Mouse (Mus musculus): ENCODE data around the gene Def8. TPM values are rescaled to one million over a fixed set of nuclear protein-coding genes. Genes with fewer than 3 reads are reported as not detected.

Gene Def8
- total and polyA plus RNA-seq, 2 experiments from 2014 or later = 35.0 to 41.4 TPM

GRCm38 (mm10) chr8:123387041-123387440 is 36.3 kb upstream of the Def8 start:
- no peak for TF ChIP-seq CTCF (IDR thresholded peaks at IDR 0.05; ENCODE audit: low read depth)
- no peak overlapping the region for H3K9ac ChIP-seq
- no peak for ATAC-seq
- peaks cover 91% of the 10 kb centered on the region for H3K36me3 ChIP-seq (ENCODE audit: insufficient read depth)
- no peaks in the 10 kb centered on the region for H3K9me3 ChIP-seq (ENCODE audit: low read length)
- DNase-seq = no peak
- H3K27me3 ChIP-seq (ENCODE audit: insufficient read depth, low read length) = no peaks in the 10 kb centered on the region
- no peak overlapping the region for H3K4me3 ChIP-seq (ENCODE audit: low read depth, low read length)
- no peaks in the 10 kb centered on the region for H3K4me1 ChIP-seq (ENCODE audit: insufficient read depth)
- H3K27ac ChIP-seq (ENCODE audit: low read depth, low read length) = no peak overlapping the region
- no peak overlapping the region for H3K4me2 ChIP-seq (ENCODE audit: low read depth)
- WGBS = 87% methylated on average over 3 of the region's 3 CpGs

GRCm38 (mm10) chr8:123387801-123388200 is 35.5 kb upstream of the Def8 start:
- H3K9ac ChIP-seq = no peak overlapping the region
- ATAC-seq = no peak
- no peaks in the 10 kb centered on the region for H3K4me1 ChIP-seq (ENCODE audit: insufficient read depth)
- H3K36me3 ChIP-seq (ENCODE audit: insufficient read depth) = peaks cover 93% of the 10 kb centered on the region
- H3K27ac ChIP-seq (ENCODE audit: low read depth, low read length) = no peak overlapping the region
- TF ChIP-seq CTCF (IDR thresholded peaks at IDR 0.05; ENCODE audit: low read depth) = no peak
- no peaks in the 10 kb centered on the region for H3K9me3 ChIP-seq (ENCODE audit: low read length)
- WGBS = 94% methylated on average over 8 of the region's 8 CpGs
- no peaks in the 10 kb centered on the region for H3K27me3 ChIP-seq (ENCODE audit: insufficient read depth, low read length)
- DNase-seq = no peak
- no peak overlapping the region for H3K4me3 ChIP-seq (ENCODE audit: low read depth, low read length)
- no peak overlapping the region for H3K4me2 ChIP-seq (ENCODE audit: low read depth)

GRCm38 (mm10) chr8:123389026-123389425 is 34.3 kb upstream of the Def8 start:
- DNase-seq (no peak), ATAC-seq (no peak)
- H3K4me2 ChIP-seq (ENCODE audit: low read depth) = no peak overlapping the region
- no peak for TF ChIP-seq CTCF (IDR thresholded peaks at IDR 0.05; ENCODE audit: low read depth)
- H3K9ac ChIP-seq = no peak overlapping the region
- no peaks in the 10 kb centered on the region for H3K4me1 ChIP-seq (ENCODE audit: insufficient read depth)
- H3K27ac ChIP-seq (ENCODE audit: low read depth, low read length) = no peak overlapping the region
- H3K4me3 ChIP-seq (ENCODE audit: low read depth, low read length) = no peak overlapping the region
- H3K27me3 ChIP-seq (ENCODE audit: insufficient read depth, low read length) = no peaks in the 10 kb centered on the region
- peaks cover 93% of the 10 kb centered on the region for H3K36me3 ChIP-seq (ENCODE audit: insufficient read depth)
- WGBS = 92% methylated on average over 7 of the region's 7 CpGs
- H3K9me3 ChIP-seq (ENCODE audit: low read length) = no peaks in the 10 kb centered on the region

GRCm38 (mm10) chr8:123398308-123398707 is 25.0 kb upstream of the Def8 start:
- no peak overlapping the region for H3K4me2 ChIP-seq (ENCODE audit: low read depth)
- no peak overlapping the region for H3K27ac ChIP-seq (ENCODE audit: low read depth, low read length)
- no peak for TF ChIP-seq CTCF (IDR thresholded peaks at IDR 0.05; ENCODE audit: low read depth)
- H3K4me3 ChIP-seq (ENCODE audit: low read depth, low read length) = no peak overlapping the region
- no peaks in the 10 kb centered on the region for H3K4me1 ChIP-seq (ENCODE audit: insufficient read depth)
- no peaks in the 10 kb centered on the region for H3K9me3 ChIP-seq (ENCODE audit: low read length)
- no peaks in the 10 kb centered on the region for H3K27me3 ChIP-seq (ENCODE audit: insufficient read depth, low read length)
- H3K9ac ChIP-seq = no peak overlapping the region
- WGBS = 95% methylated on average over 13 of the region's 13 CpGs
- peaks cover 99% of the 10 kb centered on the region for H3K36me3 ChIP-seq (ENCODE audit: insufficient read depth)
- DNase-seq = no peak
- no peak for ATAC-seq

GRCm38 (mm10) chr8:123401936-123402335 is 21.4 kb upstream of the Def8 start:
- Histone ChIP-seq H3K4me1 (ENCODE audit: insufficient read depth) (no peaks in the 10 kb centered on the region), H3K36me3 (ENCODE audit: insufficient read depth) (peaks cover 67% of the 10 kb centered on the region), H3K4me3 (ENCODE audit: low read depth, low read length) (no peak overlapping the region), H3K27ac (ENCODE audit: low read depth, low read length) (no peak overlapping the region), H3K9ac (no peak overlapping the region), H3K9me3 (ENCODE audit: low read length) (no peaks in the 10 kb centered on the region), H3K4me2 (ENCODE audit: low read depth) (no peak overlapping the region), H3K27me3 (ENCODE audit: insufficient read depth, low read length) (no peaks in the 10 kb centered on the region)
- 89% methylated on average over 9 of the region's 9 CpGs for WGBS
- ATAC-seq (no peak), DNase-seq (no peak)
- TF ChIP-seq CTCF (IDR thresholded peaks at IDR 0.05; ENCODE audit: low read depth) = no peak

GRCm38 (mm10) chr8:123402730-123403326 is 20.5 kb upstream of the Def8 start:
- no peak for DNase-seq
- Histone ChIP-seq H3K4me3 (ENCODE audit: low read depth, low read length) (no peak overlapping the region), H3K9me3 (ENCODE audit: low read length) (no peaks in the 10 kb centered on the region), H3K4me1 (ENCODE audit: insufficient read depth) (no peaks in the 10 kb centered on the region), H3K36me3 (ENCODE audit: insufficient read depth) (peaks cover 58% of the 10 kb centered on the region), H3K27me3 (ENCODE audit: insufficient read depth, low read length) (no peaks in the 10 kb centered on the region), H3K9ac (no peak overlapping the region), H3K27ac (ENCODE audit: low read depth, low read length) (no peak overlapping the region), H3K4me2 (ENCODE audit: low read depth) (no peak overlapping the region)
- TF ChIP-seq CTCF (IDR thresholded peaks at IDR 0.05; ENCODE audit: low read depth) = no peak
- ATAC-seq = no peak
- 93% methylated on average over 9 of the region's 9 CpGs for WGBS

GRCm38 (mm10) chr8:123404521-123404920 is 18.8 kb upstream of the Def8 start:
- Histone ChIP-seq H3K36me3 (ENCODE audit: insufficient read depth) (peaks cover 41% of the 10 kb centered on the region), H3K4me2 (ENCODE audit: low read depth) (no peak overlapping the region), H3K4me3 (ENCODE audit: low read depth, low read length) (no peak overlapping the region), H3K27ac (ENCODE audit: low read depth, low read length) (no peak overlapping the region), H3K9me3 (ENCODE audit: low read length) (no peaks in the 10 kb centered on the region), H3K27me3 (ENCODE audit: insufficient read depth, low read length) (no peaks in the 10 kb centered on the region), H3K4me1 (ENCODE audit: insufficient read depth) (peaks cover 6% of the 10 kb centered on the region; the same call in 1 of the 2 replicates), H3K9ac (no peak overlapping the region)
- no peak for TF ChIP-seq CTCF (IDR thresholded peaks at IDR 0.05; ENCODE audit: low read depth)
- DNase-seq (no peak), ATAC-seq (no peak)
- WGBS = 49% methylated on average over 8 of the region's 8 CpGs

All from forebrain, postnatal 0 days (tissue).